Mouse (Mus musculus): ENCODE results near the gene Dnah9.

DNA sequence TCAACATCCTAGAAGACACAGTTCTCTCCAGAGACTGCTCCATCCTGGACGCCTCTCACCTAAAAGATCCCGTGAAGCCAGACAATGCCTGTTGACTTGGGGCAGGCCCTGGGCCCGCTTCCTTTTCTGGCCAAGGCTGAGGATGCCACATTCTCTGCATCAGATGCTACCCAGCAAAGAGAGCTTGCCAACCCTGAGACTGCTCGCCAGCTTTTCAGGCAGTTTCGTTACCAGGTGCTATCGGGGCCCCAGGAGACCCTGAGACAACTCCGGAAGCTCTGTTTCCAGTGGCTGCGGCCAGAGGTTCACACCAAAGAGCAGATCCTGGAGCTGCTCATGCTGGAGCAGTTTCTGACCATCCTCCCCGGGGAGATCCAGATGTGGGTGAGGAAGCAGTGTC, 354.0 kb downstream of the Dnah9 start:
- no peak for TF ChIP-seq CTCF (IDR thresholded peaks at IDR 0.05; ENCODE audit: low read depth, low read length)
- no peak for TF ChIP-seq GATA1 (IDR thresholded peaks at IDR 0.05; ENCODE audit: borderline replicate concordance, low read length)
- TF ChIP-seq POLR2AphosphoS5 (IDR thresholded peaks at IDR 0.05; ENCODE audit: insufficient replicate concordance, low read depth, low read length): no peak

All from G1E (cell line).